Mouse (Mus musculus): Measurements from ENCODE around the gene Gm49337. TPM values are rescaled to one million over a fixed set of nuclear protein-coding genes. Genes with fewer than 3 reads are reported as not detected.

Gene Gm49337
- total RNA-seq, 2 experiments from 2014 or later = not detected

DNA sequence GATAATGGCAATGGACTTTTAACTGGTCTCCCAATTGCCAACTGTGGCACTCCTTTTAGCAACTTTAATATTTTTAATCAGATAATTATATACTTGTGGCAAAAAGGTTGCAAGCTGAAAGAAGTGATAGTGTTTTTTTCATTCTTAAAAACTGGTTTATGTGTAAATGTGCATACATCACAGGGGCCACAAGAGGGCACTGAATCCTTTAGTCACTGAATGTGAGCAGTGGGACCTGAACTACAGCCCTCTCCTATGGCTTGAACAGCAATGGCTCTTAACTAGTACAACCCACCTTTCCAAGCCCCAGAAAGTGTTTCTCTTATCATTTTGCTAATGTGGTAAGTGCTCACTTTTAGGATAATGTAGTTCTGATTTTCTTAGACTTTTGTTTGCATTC lies 168.9 kb downstream of the Gm49337 start:
- peak; percentile 59 for DNase-seq

Other genes with a start within 250 kb of the Gm49337 start
- gene Dmbx1, start 233.5 kb upstream of the Gm49337 start, total RNA-seq (2021) = not detected
- under 1 TPM; 0.68 to 0.75 TPM for gene Faah, start 155.5 kb upstream of the Gm49337 start, total RNA-seq (2021)
- gene Nsun4, start 119.5 kb upstream of the Gm49337 start, total RNA-seq (2021) = 10 to 100 TPM; 12.4 to 12.9 TPM
- 100 to 1,000 TPM; 741 to 954 TPM for gene Uqcrh, start 98.3 kb upstream of the Gm49337 start, total RNA-seq (2021)
- 10 to 100 TPM; 26.8 to 31.2 TPM for gene Lrrc41, start 98.1 kb upstream of the Gm49337 start, total RNA-seq (2021)
- gene Rad54l, start 49.7 kb upstream of the Gm49337 start, total RNA-seq (2021) = 1 to 10 TPM; 2.2 to 3.6 TPM
- 10 to 100 TPM; 53.7 to 55.1 TPM for gene Pomgnt1, start 49.5 kb upstream of the Gm49337 start, total RNA-seq (2021)
- 10 to 100 TPM in 1 of 2 experiments, 1 to 10 TPM in 1; 9.6 to 14.5 TPM for gene Lurap1, start 22.0 kb upstream of the Gm49337 start, total RNA-seq (2021)
- gene Tspan1, start 5.8 kb upstream of the Gm49337 start, total RNA-seq (2021) = not detected
- not detected for gene 1700042G07Rik, start within 50 bp of the Gm49337 start, total RNA-seq (2021)
- gene Pik3r3, start 48.2 kb downstream of the Gm49337 start, total RNA-seq (2021) = 10 to 100 TPM in 1 of 2 experiments, 1 to 10 TPM in 1; 9.3 to 11.9 TPM

Data from gastrocnemius, postnatal 10 days (tissue).